17 mouse cellular contexts compared by ENCODE assay signal in the genomic region with DNA sequence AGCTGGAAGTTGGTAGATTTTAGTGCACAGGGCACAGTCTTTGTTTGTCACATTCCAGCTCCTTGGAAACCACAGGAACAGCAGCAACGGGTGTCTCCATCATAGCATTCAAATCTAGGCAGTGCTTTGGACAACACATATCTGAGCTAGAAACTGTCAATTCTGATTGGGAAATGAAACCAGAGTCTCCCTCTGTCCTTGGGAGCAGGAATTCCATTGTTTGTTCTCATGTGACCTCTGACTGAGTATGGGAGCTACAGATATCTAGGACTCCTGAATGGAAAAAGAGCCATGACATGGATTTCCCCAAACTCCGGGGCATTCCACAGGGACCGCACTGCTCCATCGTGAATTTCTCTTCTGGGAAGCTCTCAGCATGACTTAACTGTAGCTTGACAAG.
"Had no signal": no experiment of that assay in that cellular context is flagged by ENCODE, and none has a peak within 500 bp of the region (broad histone marks: within the 10 kb centered on the region; RNA-seq: fewer than 3 reads in every experiment).

No protein-coding gene starts in this region.

- H3K27ac ChIP-seq: lung, embryonic 15.5 days; macrophage; midbrain, embryonic 13.5 days; midbrain, embryonic 15.5 days; neural tube, embryonic 12.5 days; stomach, embryonic 15.5 days; stomach, postnatal 0 days had no signal

- H3K36me3 ChIP-seq: lung, embryonic 15.5 days; midbrain, embryonic 13.5 days; midbrain, embryonic 15.5 days; neural tube, embryonic 12.5 days; stomach, embryonic 15.5 days had no signal

- H3K27me3 ChIP-seq: lung, embryonic 15.5 days; midbrain, embryonic 15.5 days; neural tube, embryonic 12.5 days; stomach, embryonic 15.5 days had no signal

- H3K4me2 ChIP-seq: lung, embryonic 15.5 days; midbrain, embryonic 11.5 days; midbrain, embryonic 13.5 days; midbrain, embryonic 15.5 days; neural tube, embryonic 12.5 days; stomach, embryonic 15.5 days had no signal

- DNase-seq: lung, adult 2 months; lung, postnatal 14 days; lung, postnatal 36 days; right cerebral cortex, postnatal 14 days; thymus, adult 2 months; thymus, postnatal 25 days; thymus, postnatal 4 days had no signal

- H3K9me3 ChIP-seq: lung, embryonic 15.5 days; megakaryocyte, embryonic 14.5 days; midbrain, embryonic 13.5 days; midbrain, embryonic 15.5 days; neural tube, embryonic 12.5 days; stomach, embryonic 15.5 days had no signal

- H3K4me3 ChIP-seq: lung, embryonic 15.5 days; megakaryocyte, embryonic 14.5 days; midbrain, embryonic 13.5 days; midbrain, embryonic 15.5 days; neural tube, embryonic 12.5 days; stomach, embryonic 15.5 days had no signal

- H3K4me1 ChIP-seq: midbrain, embryonic 15.5 days; neural tube, embryonic 12.5 days; stomach, embryonic 15.5 days had no signal

- ATAC-seq: lung, postnatal 0 days; midbrain, embryonic 13.5 days; midbrain, embryonic 15.5 days had no signal

- H3K9ac ChIP-seq: lung, embryonic 15.5 days; midbrain, embryonic 13.5 days; midbrain, embryonic 15.5 days; neural tube, embryonic 12.5 days; stomach, embryonic 15.5 days had no signal
